Mouse (Mus musculus) cerebellum, postnatal 10 days (tissue): Measurements from ENCODE around the gene Slc51a.

Source experiments
- DNase-seq, 2 experiments: peaks; one replicate each; pipeline ENCODE4 v3.0.0; 2021; ENCODE audit warnings: mixed read lengths in 2 of 2

Slc51a gene

GRCm38 (mm10) chr16:32427506-32427905 is 60.2 kb downstream of the Slc51a start:
- DNase-seq: no peak
